Mouse (Mus musculus): Measurements from ENCODE around the gene Psmg1.

The Psmg1 gene

DNA sequence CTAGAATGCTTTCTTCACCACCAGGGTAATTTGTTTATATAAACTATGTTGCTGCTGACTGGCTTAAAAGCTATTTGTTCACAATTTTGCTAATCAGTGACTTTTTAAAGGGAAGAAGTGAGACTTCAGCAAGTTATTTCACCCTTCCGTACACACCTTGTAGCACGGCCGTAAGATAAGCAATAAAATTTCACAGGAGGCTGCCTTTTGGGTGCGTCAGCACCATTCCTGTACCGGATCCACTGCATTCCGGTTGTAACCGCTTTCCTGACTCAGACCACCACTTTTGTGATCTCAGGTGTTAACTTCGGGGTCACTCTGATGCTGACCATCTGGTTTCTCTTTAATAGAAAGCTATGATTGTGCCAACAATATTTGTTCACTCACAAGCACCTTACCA is 32.7 kb downstream of the Psmg1 start:
- in situ Hi-C loops (cut with MboI), result no loop called here

GRCm38 (mm10) chr16:95956618-95957017 is 34.1 kb downstream of the Psmg1 start:
- in situ Hi-C loops (cut with MboI), result no loop called here

- in situ Hi-C loops (cut with MboI), result no loop called here
Measured at GRCm38 (mm10) chr16:95955716-95956346, 34.9 kb downstream of the Psmg1 start.

DNA sequence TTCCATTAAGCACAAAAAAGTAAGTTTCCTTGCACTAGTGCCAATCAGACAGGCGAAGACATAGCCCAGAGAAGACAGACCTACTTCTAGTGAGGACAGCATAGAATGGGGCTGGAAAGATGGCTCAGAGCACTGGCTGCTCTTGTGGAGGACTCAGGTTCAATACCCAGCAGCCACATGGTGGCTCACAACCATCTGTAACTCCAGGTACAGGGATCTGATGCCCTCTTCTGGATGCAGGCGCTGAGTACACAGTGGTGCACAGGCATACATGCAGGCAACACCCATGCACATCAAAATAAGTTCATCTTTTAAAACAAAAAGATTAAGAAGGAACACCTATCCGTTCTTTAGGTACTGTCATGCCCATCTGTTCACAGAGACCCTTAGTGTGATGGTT is 36.4 kb downstream of the Psmg1 start:
- in situ Hi-C loops (cut with MboI), result no loop called here

DNA sequence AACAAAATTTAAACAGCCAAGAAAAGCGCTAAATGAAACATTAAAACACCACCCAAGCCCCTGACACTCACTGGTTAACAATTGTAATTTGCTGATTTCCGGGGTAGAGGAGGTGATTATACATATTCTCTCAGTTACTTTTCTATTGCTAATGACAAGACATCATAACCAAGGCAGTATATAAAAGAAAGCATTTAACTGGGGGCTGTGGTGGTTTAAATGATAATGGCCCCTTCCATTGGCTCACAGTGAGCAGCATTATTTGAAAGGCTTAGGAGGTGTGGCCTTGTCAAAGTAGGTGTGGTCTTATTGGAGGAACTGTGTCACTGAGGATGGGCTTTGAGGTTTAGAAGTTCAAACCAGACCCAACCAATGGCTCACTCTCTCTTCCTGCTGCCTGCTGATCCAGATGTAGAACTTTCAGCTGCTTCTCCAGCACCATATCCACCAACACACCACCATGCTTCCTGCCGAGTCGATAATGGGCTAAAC is 37.6 kb downstream of the Psmg1 start:
- in situ Hi-C loops (cut with MboI), result no loop called here

GRCm38 (mm10) chr16:95951471-95951870 is 39.3 kb downstream of the Psmg1 start:
- in situ Hi-C loops (cut with MboI), result no loop called here

GRCm38 (mm10) chr16:95945389-95946311 is 45.1 kb downstream of the Psmg1 start:
- in situ Hi-C loops (cut with MboI), result loop anchor here (5.0 kb wide), 1 partner anchor 288 kb away; no protein-coding TSS in a partner anchor

DNA sequence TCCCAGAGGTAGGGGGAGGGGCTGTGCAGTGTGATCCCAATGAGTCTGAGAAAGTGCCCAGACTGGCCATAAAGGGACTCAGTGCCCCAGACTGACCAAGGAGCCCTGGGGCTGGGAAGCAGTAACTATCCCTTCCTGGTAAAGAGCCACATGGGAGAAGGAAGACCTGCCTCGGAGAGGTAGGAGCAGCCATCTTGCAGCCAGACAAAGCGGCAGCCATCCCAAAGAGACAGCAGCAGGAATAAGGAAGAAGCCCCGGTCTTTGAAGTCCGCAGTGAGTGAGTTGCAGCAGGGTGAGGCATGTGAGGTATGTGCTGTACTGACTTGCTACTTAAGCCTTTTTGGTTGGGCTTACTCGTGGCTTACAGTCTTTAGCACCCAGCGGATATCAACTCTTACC is 47.6 kb downstream of the Psmg1 start:
- in situ Hi-C loops (cut with MboI), result no loop called here

- in situ Hi-C loops (cut with MboI), result no loop called here
Measured at GRCm38 (mm10) chr16:95941575-95941974, 49.2 kb downstream of the Psmg1 start.

DNA sequence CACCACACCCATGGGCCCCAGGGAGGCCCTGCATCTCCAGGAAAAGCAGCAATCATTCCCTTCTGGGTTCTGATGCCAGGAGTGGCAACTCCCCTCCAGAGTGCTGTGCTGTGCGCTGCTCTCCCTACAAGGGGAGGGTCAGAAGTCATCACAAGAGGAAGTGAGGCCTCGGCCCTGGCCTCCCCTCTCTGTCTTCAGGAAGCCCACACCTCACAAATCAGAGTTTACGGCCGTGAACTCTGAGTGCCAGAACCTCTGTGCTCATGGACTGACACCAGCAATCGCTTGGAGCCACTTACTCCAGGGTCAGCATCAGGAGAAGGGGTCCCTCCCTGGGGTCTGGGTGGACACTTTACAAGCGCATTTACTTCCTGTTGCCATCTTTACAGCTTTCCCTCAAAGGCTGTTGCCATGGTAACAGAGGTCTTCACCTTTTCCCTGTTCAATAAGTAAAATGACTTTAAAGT is 55.2 kb downstream of the Psmg1 start:
- in situ Hi-C loops (cut with MboI), result no loop called here

DNA sequence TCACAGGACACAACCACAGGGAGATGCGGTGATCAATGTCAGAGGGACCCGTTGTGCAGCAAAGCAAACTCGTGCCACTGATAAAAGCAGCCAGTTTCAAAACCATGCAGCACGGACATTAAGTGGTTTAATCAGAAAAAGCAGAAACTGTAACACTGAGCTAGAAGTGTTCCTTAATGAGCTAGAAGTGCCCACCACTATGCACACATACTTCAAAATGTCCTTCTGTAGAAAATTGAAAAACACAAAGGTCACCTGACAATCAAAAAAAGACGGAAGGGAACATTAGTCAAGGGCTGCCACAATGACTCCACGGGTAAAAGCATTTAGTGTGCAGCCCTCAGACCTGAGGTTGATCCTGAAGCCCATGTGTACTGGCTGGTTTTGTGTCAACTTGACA is 57.9 kb downstream of the Psmg1 start:
- in situ Hi-C loops (cut with MboI), result no loop called here

GRCm38 (mm10) chr16:95931509-95931908 is 59.3 kb downstream of the Psmg1 start:
- in situ Hi-C loops (cut with MboI), result no loop called here

Measured in mature B cell (primary cell).